Mouse (Mus musculus) lung, postnatal 0 days (tissue): ENCODE results near the gene Stk19.

Experiments used
- CTCF ChIP-seq: IDR thresholded peaks from 2 replicates; pipeline ENCODE4 v1.5.1; 2016; ENCODE audit warnings: antibody characterized with exemption, mild to moderate bottlenecking
- EP300 ChIP-seq: IDR thresholded peaks from 2 replicates; pipeline ENCODE4 v1.6.1; 2016; ENCODE audit warnings: antibody characterized with exemption, mild to moderate bottlenecking, control low read depth

- TF ChIP-seq CTCF (no peak), EP300 (no peak)
These were observed 58.9 kb downstream of the Stk19 start for GRCm38 (mm10) chr17:34777680-34778325.
